Mouse (Mus musculus) right cerebral cortex, adult 2 months (tissue): ENCODE results near the gene Hdac11.
A peak's percentile ranks its signal among the peaks of the same experiment; 100 is the strongest.

Experiments
- DNase-seq, 2 experiments: peaks; one replicate each; pipeline ENCODE4 v3.0.0; 2021 to 2022; ENCODE audit warnings: low spot score in 2 of 2

Hdac11 gene

DNA sequence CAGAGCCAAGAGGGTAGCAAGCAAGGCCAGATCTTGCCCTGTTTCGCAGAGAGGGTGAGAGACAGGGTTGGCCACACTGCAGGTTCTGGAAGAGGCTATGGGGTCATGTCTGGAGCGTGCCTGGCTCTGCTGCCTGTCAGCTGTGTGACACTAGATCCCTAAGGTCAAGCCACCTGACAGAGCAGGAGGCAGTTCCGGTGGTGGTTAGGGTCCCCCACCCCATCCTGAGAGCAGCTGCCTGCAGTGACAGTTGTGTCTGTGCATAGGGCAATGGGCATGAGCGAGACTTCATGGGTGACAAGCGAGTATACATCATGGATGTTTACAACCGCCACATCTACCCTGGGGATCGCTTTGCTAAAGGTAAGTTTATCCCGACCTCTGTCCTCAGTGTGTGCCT is 12.7 kb downstream of the Hdac11 start:
- DNase-seq: no peak

DNA sequence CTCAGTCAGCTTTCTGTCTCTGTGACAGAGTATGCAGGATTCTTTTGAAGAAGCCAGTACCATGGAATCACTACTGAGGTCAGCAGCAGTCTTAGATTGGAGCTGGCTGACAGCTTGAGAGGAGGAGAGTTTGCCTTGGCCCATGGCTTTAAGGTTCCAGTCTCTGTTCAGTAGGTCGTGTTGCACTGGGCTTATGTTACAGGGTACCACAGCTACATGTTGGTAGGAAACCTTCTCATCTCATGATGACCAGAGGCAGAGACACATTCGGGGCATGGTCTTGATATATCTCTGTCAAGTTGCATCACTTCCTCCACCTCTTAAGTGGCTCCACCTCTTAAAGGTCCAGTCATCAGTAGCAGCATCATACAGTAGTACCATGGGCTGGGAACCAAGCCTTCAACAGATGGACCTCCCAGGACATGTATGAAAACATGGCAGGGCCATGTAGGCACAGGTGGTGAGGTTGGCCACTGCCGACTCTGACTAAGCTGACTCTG is 15.0 kb downstream of the Hdac11 start:
- DNase-seq: no peak

DNA sequence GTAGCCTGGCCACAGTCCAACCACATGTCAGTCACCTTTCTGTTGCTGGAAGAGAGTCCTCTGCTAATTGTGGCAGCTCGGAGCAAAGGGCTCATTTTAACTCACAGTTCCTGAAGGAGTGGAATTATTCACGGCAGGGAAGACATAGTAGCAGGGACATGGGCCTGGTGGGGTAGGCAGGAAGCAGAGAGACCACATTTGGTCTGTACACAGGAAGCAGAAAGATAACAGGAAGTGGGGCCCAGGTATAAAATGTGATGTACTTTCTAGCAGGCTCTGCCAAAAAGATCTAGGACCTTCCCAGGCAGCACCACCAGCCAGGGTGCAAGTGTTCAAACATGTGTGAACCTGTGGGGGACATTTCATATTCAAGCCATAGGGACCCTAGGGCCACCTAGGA is 15.9 kb downstream of the Hdac11 start:
- no peak for DNase-seq

- DNase-seq: peak; percentile 71 to 72
These were observed 16.9 kb downstream of the Hdac11 start for GRCm38 (mm10) chr6:91173221-91173880.

GRCm38 (mm10) chr6:91174211-91174610 is 17.7 kb downstream of the Hdac11 start:
- no peak for DNase-seq

- no peak for DNase-seq
These were observed 24.3 kb downstream of the Hdac11 start for GRCm38 (mm10) chr6:91180767-91181171.

DNA sequence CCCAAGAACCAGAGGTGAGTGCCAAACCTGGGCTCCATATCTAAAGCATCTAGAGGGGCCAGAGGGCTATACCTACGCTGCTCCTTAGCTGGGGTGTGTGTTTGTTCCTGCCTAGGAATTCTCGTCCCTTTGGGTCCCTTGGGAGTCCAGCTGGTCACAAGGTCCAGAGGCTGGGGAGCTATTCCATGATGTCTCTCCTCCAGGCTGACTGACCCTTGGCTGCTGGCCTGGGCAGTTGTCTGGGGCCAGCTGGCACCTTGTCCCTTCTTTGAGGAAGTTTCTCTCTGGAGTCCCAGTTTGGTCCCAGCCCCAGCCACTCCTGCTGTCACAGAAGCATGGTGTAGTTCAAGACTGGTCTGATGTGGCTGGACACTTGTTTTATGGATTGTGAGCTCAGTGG is 24.9 kb downstream of the Hdac11 start:
- peak in 1 of 2 experiments; percentile 39 for DNase-seq

- DNase-seq: no peak
These were observed 25.6 kb downstream of the Hdac11 start for GRCm38 (mm10) chr6:91182075-91182490.

GRCm38 (mm10) chr6:91183041-91183440 is 26.6 kb downstream of the Hdac11 start:
- DNase-seq: no peak

GRCm38 (mm10) chr6:91183980-91184379 is 27.5 kb downstream of the Hdac11 start:
- no peak for DNase-seq

DNA sequence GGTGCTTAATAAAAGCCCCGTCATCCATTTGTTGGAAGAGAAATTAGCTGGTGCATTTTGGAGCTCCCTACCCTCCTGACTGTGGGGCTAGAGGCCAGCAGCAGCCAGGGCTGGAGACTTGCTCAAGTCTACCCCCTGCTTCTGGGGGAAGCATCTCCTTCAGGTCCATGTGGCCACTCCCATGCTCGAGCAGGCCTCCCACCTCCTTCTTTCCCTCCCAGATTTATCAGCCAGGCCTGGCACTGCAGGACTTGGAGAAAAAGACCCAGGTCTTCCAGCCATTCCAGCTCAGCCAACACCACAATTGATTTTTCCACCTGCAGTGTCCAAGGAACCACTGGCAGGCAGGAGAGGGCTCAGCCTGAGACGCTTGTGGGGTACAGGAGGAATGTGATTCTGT is 28.3 kb downstream of the Hdac11 start:
- DNase-seq: no peak

DNA sequence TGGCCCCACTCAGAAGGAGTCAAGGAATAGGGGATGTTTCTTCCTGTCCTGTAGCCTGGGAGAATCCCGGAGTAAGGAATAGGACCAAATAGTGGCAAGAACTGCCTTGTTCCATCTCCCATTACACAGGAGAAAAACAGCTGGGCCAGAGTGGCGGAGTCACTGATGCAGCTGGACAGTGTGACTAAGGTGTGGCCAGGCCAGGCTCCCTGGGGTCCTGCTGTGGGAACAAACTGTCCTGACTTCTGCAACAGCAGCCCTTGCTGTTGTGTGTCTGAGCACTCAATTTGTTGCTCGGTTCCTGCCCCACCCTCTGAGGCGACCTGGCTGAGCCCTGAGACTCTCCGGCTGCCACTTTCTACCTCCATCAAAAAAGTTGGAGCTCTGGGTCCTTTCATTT is 29.0 kb downstream of the Hdac11 start:
- DNase-seq: no peak

- no peak for DNase-seq
These were observed 29.9 kb downstream of the Hdac11 start for GRCm38 (mm10) chr6:91186161-91186931.

DNA sequence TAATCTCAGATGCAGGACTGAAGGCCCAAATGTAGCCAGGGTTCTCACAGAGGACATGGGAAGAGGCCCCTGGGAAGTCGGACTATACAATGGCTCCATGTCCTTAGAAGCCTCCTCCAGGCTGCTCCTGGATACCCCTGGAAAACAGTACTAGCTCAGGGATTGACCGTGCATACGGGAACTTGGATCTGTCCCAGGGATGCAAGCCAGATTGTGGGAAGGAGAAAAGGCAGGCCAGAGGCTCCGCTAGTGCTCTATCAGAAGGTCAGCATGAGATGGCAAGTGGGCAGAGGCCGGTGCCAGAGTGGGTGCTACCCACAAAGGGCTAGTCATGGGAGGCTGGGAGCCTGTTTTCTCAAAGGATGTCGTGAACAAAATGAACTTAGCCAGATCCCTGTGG is 30.5 kb downstream of the Hdac11 start:
- no peak for DNase-seq

GRCm38 (mm10) chr6:91187871-91188270 is 31.4 kb downstream of the Hdac11 start:
- no peak for DNase-seq

DNA sequence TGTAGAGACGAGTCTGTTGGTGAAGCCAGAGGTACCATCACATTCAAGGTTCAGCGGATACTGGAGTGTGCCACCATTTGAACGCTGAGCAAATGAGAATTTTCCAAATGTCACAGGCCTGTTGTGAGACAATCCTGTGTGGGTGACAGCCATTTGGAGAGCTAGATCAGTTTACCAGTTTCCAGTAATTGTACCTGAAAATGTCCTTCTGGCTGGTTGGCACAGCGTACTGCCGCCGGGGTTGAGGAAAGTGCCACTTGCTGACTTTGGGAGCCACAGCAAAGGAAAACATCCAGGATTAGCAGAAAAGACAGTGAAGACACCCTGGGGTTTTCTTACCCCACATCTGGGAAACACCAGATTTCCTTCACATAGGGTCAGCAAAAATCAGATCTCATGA is 33.5 kb downstream of the Hdac11 start:
- no peak for DNase-seq

DNA sequence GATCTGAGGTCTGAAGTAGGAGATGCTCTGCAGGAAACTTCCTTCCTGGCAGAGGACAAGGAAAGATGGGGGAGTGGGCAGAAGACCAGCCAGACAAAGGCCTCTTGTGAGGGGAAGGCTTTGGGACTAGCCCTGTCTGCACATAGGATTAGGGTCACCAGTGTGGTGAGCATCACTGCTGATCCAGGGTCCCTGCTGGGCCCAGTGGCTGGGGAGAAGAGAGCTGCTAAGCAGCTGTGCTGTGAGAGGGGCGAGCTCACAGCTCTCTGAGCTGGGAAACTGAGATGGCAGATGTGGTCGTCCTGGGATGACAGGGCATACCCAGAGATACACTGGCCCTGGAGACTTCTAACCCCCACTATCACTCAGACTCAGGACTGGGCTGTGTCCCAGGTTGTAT is 35.0 kb downstream of the Hdac11 start:
- no peak for DNase-seq

- DNase-seq: no peak
These were observed 36.0 kb downstream of the Hdac11 start for GRCm38 (mm10) chr6:91192421-91192820.

- DNase-seq: no peak
These were observed 36.5 kb downstream of the Hdac11 start for GRCm38 (mm10) chr6:91192851-91193545.

DNA sequence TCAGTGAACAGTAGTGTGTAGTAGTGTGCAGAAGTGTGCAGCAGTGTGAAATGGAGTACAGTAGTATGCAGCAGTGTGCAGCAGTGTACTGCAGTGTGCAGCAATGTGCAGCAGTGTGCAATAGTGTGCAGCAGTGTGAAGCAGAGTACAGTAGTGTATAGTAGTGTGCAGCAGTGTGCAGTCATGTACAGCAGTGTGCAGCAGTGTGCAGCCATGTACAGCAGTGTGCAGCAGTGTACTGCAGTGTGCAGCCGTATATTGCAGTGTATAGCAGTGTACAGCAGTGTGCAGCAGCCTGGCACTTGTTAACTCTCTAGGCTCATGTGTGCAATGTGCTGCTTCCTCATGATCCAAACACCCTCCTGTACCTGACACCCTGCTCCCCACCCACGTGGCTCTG is 42.0 kb downstream of the Hdac11 start:
- DNase-seq: no peak

DNA sequence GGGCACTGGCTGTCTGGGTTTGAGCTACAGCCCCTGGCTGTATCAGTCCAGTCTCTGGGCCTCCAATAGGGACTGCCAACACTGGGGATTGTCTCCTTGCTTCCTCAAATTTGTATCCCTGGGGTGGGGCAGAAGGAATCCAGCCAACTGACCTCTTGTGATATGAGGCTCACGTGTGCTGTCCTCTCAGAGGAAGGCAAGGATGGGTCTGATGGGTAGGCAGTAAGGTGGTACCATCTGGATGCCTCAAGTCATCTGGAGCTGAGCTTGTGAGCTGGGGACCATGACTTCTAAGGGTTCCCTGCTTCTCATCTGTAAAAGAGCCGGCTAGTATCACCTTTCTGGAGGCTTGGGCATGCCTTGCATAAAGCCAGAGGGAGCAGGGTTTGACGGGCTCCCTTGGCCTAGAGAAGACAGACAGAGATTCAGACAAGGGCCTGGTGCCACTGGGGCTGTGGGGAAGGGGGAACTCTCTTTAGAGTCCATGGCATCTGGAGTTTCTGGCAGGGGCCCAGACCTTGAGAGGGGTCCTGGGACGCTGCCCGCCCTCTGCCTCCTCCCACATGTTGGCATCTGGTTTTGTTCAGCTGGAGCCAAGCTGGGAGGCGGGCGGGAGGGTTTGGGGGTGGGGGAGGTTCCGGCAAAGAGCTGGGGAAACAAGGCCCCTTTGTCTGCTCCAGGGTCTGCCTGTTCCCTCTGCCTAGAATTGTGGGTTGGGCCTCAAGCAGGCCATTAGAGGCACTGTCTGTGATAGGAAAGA is 44.1 kb downstream of the Hdac11 start:
- peak; percentile 29 to 59 for DNase-seq

- no peak for DNase-seq
These were observed 45.4 kb downstream of the Hdac11 start for GRCm38 (mm10) chr6:91201881-91202341.
